Mouse (Mus musculus) kidney, adult 2 months (tissue): ENCODE data around the gene Ube2g2. TPM values are rescaled to one million over a fixed set of nuclear protein-coding genes. Genes with fewer than 3 reads are reported as not detected.

Experiments used
- DNase-seq: peaks from one replicate; pipeline ENCODE4 v3.0.0; 2021
- H3K27ac ChIP-seq: fragments of 200-500 bp; 2 replicates; pipeline ENCODE4 v1.5.1; 2012; ENCODE audit warnings: low read depth, low read length, control low read depth, inconsistent platforms; ENCODE audit not compliant: insufficient read depth
- H3K27me3 ChIP-seq: fragments of 200-500 bp; replicated peaks from 2 replicates; pipeline ENCODE4 v1.6.1; 2012; ENCODE audit warnings: mild to moderate bottlenecking, moderate library complexity, low read length, inconsistent platforms; ENCODE audit not compliant: control insufficient read depth, insufficient read depth
- H3K36me3 ChIP-seq: fragments of 200-500 bp; 2 replicates; pipeline ENCODE4 v1.6.1; 2012; ENCODE audit warnings: mild to moderate bottlenecking, moderate library complexity, low read length, inconsistent platforms; ENCODE audit not compliant: control insufficient read depth, insufficient read depth
- H3K4me1 ChIP-seq: fragments of 200-500 bp; 2 replicates; pipeline ENCODE4 v1.6.1; 2011; ENCODE audit warnings: low read length; ENCODE audit not compliant: control insufficient read depth, insufficient read depth
- H3K4me3 ChIP-seq: fragments of 200-500 bp; 2 replicates; pipeline ENCODE4 v1.5.1; 2011; ENCODE audit warnings: mild to moderate bottlenecking, low read depth, low read length, control low read depth; ENCODE audit not compliant: insufficient read depth
- CTCF ChIP-seq: fragments of 200-500 bp; conservative IDR thresholded peaks from 2 replicates; pipeline ENCODE4 v1.5.1; 2011; ENCODE audit warnings: low read depth, mild to moderate bottlenecking, control low read depth, low read length, moderate library complexity, mixed read lengths; ENCODE audit not compliant: insufficient read depth, insufficient read length
- POLR2A ChIP-seq: fragments of 200-500 bp; IDR thresholded peaks from one replicate; pipeline ENCODE4 v1.6.1; 2011; ENCODE audit warnings: low read depth, low read length, control low read depth
- WGBS: fragments of 180-500 bp; shearing (Covaris S2); methylation state at CpG from one replicate; pipeline ENCODE4 v1.1.7; 2018; 5-methylcytosine and 5-hydroxymethylcytosine counted together
- polyA plus RNA-seq: library from polyadenylated mRNA; depleted of rRNA; stranded (reverse); fragments of >200 nt; gene quantifications from 2 replicates; pipeline ENCODE4 v1.2.3, GENCODE M21; 2012

The Ube2g2 gene
- polyA plus RNA-seq, 1 experiment = 33.8 TPM

DNA sequence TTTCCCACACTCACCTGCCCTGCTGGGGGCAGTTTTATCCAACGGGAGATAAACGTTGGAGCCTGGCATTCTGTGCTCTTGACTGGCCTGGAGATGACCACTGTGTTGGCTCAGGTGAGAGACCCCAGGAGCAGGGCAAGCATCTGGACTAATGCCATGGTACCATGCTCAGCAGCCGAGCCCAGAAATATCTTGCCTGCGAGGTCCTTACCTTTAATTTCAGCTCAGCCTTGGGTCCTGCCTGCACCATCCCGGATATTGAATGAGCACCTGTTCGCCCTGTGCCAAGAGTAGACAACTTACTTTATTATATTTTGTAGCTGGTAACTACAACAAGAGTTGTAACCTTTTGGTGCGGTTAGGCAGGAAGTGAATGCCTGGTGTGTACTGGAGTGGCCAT is 15.2 kb upstream of the Ube2g2 start:
- peak overlapping the region; percentile 65 for H3K27ac ChIP-seq
- no peaks in the 10 kb centered on the region; the same call in 1 of the 2 replicates for H3K36me3 ChIP-seq
- WGBS = 18% methylated on average over 7 of the region's 7 CpGs
- no peak for TF ChIP-seq CTCF
- peaks cover 15% of the 10 kb centered on the region; the same call in 1 of the 2 replicates for H3K4me1 ChIP-seq
- H3K27me3 ChIP-seq = no peaks in the 10 kb centered on the region
- H3K4me3 ChIP-seq = peak overlapping the region; percentile 66
- peak; percentile 34 for DNase-seq

DNA sequence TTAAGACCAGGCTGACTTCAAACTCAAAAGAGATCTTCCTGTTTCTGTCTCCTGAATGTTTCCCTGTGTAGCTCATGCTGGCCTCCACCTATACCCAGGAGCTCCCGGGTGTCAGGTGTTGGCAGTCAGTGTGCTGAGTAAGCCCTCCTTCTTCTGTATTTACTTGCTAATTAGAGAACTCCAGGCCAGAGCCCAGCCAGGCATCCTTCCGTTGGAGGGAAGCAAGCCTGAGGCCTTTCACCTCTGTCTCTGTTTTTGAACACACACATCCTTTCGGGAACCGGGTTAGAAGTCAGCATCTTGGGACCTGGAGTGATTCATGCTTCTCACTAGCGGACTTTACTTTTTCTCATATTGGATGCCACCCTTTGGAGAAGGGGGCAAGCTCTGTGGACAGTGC is 14.6 kb upstream of the Ube2g2 start:
- Histone ChIP-seq H3K27ac (peak overlapping the region; percentile 14), H3K36me3 (no peaks in the 10 kb centered on the region; the same call in 1 of the 2 replicates), H3K4me3 (no peak overlapping the region), H3K27me3 (no peaks in the 10 kb centered on the region), H3K4me1 (peaks cover 15% of the 10 kb centered on the region; the same call in 1 of the 2 replicates)
- TF ChIP-seq CTCF = no peak
- TF ChIP-seq POLR2A = no peak
- peak; percentile 80 for DNase-seq
- 12% methylated on average over 5 of the region's 5 CpGs for WGBS

GRCm38 (mm10) chr10:77608589-77608988 is 13.5 kb upstream of the Ube2g2 start:
- Histone ChIP-seq H3K4me1 (peaks cover 20% of the 10 kb centered on the region; the same call in 1 of the 2 replicates), H3K27me3 (no peaks in the 10 kb centered on the region), H3K27ac (no peak overlapping the region), H3K36me3 (no peaks in the 10 kb centered on the region; the same call in 1 of the 2 replicates), H3K4me3 (no peak overlapping the region)
- TF ChIP-seq CTCF (no peak), POLR2A (no peak)
- no peak for DNase-seq
- 81% methylated on average over 8 of the region's 8 CpGs for WGBS

DNA sequence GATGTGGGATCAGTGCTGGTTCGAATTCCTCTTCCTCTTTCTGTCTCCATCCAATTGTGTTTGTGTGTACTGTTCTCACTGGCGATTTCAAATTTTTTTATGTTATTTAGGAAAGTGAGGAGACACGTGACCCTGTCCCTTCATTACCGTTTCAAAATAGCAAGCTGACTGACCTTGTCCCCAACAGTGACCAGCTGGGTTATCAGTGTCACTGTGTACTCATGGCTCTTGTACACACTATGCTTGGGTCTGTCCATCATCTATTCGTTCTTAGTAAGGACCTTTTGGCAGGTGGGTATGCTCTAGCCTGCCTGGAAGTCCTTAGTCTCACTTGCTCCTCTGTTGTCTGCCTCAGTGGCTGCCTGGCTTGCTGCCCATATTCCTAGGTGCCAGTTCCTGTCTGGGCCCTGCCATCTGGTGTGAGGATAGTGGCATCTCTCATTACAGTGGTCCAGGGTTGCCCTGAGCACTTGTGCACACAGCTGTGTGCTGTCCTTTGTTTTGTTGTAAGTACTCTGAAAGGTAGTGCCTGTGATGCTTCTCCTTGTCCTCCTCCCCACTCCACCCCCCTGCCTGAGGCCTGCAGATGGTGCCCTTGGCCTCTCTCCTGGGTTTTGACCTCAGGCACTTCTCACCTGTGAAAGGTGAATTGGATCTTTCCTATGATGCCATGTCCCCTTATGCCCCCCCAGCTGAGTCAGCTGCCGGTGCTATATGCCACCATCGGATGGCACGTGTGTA is 11.7 kb upstream of the Ube2g2 start:
- WGBS = 85% methylated on average over 8 of the region's 8 CpGs
- no peaks in the 10 kb centered on the region for H3K27me3 ChIP-seq
- no peaks in the 10 kb centered on the region; the same call in 1 of the 2 replicates for H3K36me3 ChIP-seq
- no peak for DNase-seq
- H3K4me1 ChIP-seq = peaks cover 24% of the 10 kb centered on the region; the same call in 1 of the 2 replicates
- H3K4me3 ChIP-seq = no peak overlapping the region
- no peak overlapping the region for H3K27ac ChIP-seq
- TF ChIP-seq POLR2A (no peak), CTCF (no peak)

- DNase-seq = peak; percentile 96
- H3K27me3 ChIP-seq = no peaks in the 10 kb centered on the region
- peaks cover 26% of the 10 kb centered on the region; the same call in 1 of the 2 replicates for H3K4me1 ChIP-seq
- H3K4me3 ChIP-seq = no peak overlapping the region
- TF ChIP-seq POLR2A = no peak
- TF ChIP-seq CTCF = 0 out of 2 replicates have a peak, but pooled peaks have one; percentile 6
- WGBS = 17% methylated on average over 3 of the region's 3 CpGs
- H3K27ac ChIP-seq = peak overlapping the region; percentile 69
- no peaks in the 10 kb centered on the region; the same call in 1 of the 2 replicates for H3K36me3 ChIP-seq
Measured at GRCm38 (mm10) chr10:77613409-77613808, 8.7 kb upstream of the Ube2g2 start.

DNA sequence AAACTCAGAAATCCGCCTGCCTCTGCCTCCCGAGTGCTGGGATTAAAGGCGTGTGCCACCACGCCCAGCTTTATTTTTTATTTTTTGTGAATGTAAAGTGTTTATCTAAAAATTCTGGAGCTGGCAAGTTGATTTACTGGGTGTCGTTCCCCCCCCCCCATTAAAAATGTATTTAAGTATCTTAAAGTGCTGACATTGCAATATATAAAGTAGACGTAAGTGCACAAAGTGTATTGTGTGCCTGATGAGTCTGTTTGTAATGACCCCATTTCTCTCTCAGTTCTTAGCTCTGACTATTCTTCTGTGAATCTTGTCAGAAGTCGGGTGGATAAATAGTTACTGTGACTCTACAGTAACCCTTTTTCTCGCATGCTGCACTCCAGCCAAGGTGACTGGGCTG is 6.4 kb upstream of the Ube2g2 start:
- no peaks in the 10 kb centered on the region for H3K27me3 ChIP-seq
- H3K4me1 ChIP-seq = peaks cover 26% of the 10 kb centered on the region; the same call in 1 of the 2 replicates
- TF ChIP-seq POLR2A = no peak
- TF ChIP-seq CTCF = no peak
- no peak overlapping the region for H3K27ac ChIP-seq
- no peaks in the 10 kb centered on the region; the same call in 1 of the 2 replicates for H3K36me3 ChIP-seq
- 93% methylated on average over 8 of the region's 8 CpGs for WGBS
- no peak for DNase-seq
- no peak overlapping the region for H3K4me3 ChIP-seq

- WGBS = 87% methylated on average over 9 of the region's 9 CpGs
- H3K27ac ChIP-seq = no peak overlapping the region
- TF ChIP-seq POLR2A (no peak), CTCF (no peak)
- DNase-seq = no peak
- peaks cover 26% of the 10 kb centered on the region; the same call in 1 of the 2 replicates for H3K4me1 ChIP-seq
- no peak overlapping the region for H3K4me3 ChIP-seq
- no peaks in the 10 kb centered on the region for H3K27me3 ChIP-seq
- no peaks in the 10 kb centered on the region; the same call in 1 of the 2 replicates for H3K36me3 ChIP-seq
Measured at GRCm38 (mm10) chr10:77616166-77616565, 5.9 kb upstream of the Ube2g2 start.
